Mouse (Mus musculus) mouse trophoblast stem cell (cell line): ENCODE data around the gene Slc6a20b.

Experiments
- in situ Hi-C, 2 experiments: fragments of 300-500 bp; cut with MseI, MboI; formaldehyde crosslinking; loops; 2 replicates in 1 of 2; 3 replicates in 1 of 2; pipeline ENCODE4 v1.15.1; 2025

The Slc6a20b gene

DNA sequence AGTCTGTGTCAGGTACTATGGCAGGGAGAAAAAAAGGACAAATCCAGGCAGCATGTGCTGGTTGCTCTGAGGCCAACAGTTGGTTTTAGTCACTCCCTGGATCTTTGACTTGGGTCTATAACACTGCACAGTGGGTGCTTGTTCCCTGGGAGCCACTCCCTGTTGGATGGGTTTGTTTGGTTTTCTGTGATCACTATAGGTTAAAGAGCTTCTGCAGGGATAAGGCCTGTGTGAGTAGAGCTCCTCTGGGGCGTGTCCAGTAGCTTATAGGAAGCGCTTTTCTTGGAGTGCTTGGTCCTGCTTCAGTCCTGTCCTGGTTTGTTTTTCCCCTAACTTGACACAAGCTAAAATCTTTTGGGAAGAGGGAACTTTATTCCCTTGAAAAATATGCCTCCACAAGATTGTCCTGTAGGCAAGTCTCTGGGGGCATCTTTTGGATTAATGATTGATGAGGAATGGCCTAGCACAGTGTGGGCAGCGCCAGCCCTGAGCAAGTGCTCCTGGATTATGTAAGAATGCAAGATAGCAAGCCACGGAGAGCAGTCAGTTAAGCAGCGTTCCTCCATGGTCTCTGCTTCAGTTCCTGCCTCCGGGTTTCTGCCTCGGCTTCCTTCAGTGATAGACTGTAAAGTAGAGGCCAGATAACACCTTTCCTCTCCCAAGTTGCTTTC, 43.0 kb downstream of the Slc6a20b start:
- in situ Hi-C loops = no loop called here

DNA sequence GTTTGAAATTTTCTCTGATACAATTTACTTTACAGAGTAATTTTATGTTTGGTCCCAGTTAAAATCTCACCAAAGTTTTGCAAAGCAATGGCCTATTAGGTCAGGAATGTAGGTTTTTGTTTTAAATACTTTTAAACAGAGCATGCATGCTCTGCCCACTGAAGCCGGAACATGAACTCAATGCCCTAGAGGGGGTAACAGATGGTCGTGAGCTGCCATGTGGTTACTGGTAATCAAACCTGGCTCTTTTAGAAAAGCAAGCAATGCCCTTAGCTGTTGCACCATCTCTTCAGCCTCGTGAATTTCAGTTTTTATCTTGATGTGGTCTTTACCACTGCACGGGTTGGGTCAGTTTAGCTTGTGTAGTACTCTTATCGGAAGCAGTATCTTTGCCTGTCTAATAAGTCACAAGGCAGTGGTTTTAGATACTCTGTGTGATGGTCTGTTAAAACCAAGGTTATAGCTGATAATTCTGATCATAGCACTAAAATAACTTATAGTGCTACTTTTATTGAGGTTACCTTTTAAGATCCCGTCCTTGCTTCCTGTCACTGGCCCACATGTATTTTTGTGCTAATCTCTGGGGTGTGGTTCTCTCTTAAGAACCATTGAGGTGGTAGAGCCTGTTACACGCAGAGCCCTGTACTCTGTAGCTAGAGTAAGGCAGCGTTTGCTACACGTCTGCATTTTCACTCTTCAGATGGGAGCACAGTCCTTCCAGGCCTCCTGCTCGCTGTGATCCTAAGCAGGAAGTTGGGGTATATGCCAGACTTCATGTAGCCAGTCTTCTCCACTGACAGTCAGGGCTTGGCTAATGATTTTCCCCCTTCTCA, 54.8 kb downstream of the Slc6a20b start:
- in situ Hi-C loops = no loop called here

DNA sequence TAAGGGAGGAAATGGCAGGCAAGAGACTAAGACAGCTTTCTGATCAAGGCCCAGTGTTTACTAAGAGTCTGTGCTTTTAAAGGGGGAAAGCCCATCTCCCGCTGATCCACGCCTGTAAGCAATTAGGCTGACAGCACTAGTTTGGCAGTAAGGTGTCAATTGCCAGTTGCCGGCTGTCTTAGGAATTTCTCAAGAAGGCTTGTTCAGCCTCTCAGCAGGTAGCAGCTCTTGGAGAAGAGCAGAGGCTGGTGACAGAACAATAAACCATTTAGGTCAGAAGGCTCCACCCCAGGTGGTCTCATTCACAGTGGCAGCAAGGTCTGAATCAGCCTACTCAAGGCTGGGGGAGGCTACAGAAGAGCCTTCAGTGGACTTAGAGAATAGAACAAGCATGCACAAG, 77.8 kb downstream of the Slc6a20b start:
- in situ Hi-C loops = no loop called here
